Mouse (Mus musculus): ENCODE measurements around the gene Vmn2r60. TPM values are rescaled to one million over a fixed set of nuclear protein-coding genes. Genes with fewer than 3 reads are reported as not detected.
"Not testable (repeated sequence)": the region's sequence is repeated elsewhere in the genome, so short reads cannot be mapped to it uniquely, and the experiment has no call there.

The Vmn2r60 gene
- not detected for total RNA-seq (2021)
- long read RNA-seq, experiment 1: 0 reads
- long read RNA-seq, experiment 2: 0 reads

DNA sequence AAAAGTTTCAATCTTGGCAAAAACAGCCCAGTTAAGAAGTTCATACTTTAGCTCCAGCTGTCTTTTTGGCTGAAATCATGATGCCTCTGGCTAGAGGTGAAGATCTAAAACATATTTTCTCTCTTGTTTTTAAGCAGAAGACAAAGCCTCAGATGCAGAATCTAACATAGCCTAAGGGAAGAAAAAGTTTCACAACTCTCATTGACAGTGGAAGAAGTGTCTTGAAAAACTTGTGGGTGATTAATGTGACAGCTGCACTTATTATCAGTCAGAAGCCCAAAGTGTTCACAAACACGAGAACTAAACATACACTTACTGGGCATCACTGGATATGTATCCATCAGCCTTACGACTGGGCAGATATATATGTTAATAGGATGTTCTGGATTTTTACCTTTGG is at the start of gene Vmn2r60:
Gene Vmn2r60, plus strand, starts transcription at position 301 of the 400 bp plus-strand sequence.
- DNase-seq: no peak

DNA sequence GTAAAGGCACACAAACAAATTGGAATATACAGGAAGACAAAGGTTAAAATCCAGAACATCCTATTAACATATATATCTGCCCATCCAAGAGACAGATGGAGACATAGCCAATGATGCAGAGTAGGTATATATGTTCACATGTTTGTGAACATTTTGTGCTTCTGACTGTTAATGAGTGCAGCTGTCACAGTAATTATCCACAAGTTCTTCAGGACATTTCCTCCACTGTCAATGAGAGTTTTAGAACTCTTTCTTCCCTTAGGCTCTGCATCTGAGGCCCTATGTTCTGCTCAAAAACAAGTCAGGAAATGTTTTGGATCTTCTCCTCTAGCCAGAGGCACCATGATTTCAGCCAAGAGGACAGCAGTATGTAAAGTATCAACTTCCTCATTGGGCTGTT is 48.6 kb upstream of the Vmn2r60 start, which contains the start of gene Vmn2r59:
Gene Vmn2r59, minus strand, starts transcription at position 101 of the 400 bp plus-strand sequence.
- DNase-seq: no peak

DNA sequence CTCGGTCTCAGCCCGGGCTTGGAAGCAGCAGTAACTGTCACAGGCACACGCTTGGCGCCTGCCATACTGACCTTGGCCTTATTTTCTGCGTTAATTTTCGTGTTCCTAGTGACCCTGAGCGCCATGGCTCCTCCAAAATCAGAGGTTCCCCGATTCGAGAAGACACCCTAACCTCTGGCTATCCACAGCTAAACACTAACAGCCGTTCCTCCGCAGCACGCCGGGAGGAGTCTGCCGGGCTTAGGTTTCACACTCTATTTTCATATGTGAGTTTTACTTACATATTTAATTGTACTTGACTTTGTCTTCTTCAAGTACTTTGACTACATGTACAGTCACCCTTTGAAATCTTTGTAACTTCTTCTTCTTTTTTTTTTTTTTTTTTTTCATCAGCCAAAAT is 509 bp upstream of the Vmn2r60 start:
- DNase-seq: not testable (repeated sequence)

Other genes starting within 250 kb of the Vmn2r60 start
- gene Vmn2r58, start 235.1 kb upstream of the Vmn2r60 start, total RNA-seq (2021): not detected
- gene Vmn2r59, start 48.7 kb upstream of the Vmn2r60 start, total RNA-seq (2021): not detected
- gene Vmn2r61, start 152.3 kb downstream of the Vmn2r60 start, total RNA-seq (2021): not detected

Data from heart, adult 18-20 months (tissue).